Mouse (Mus musculus) E14TG2a.4 (cell line): ENCODE data around the gene Ctse.

Source experiments
- CTCF ChIP-seq: conservative IDR thresholded peaks from 2 replicates; pipeline ENCODE4 v1.5.1; 2014; ENCODE audit warnings: low read length
- NANOG ChIP-seq: IDR thresholded peaks from 2 replicates; pipeline ENCODE4 v1.6.1; 2014; ENCODE audit warnings: borderline replicate concordance, low read length, mixed read lengths
- POU5F1 ChIP-seq: IDR thresholded peaks from 2 replicates; pipeline ENCODE4 v1.6.1; 2014; ENCODE audit warnings: low read length, borderline replicate concordance

GRCm38 (mm10) chr1:131679644-131680043 is 41.5 kb downstream of the Ctse start:
- TF ChIP-seq CTCF (no peak), POU5F1 (no peak), NANOG (no peak)
